Mouse (Mus musculus) limb, embryonic 11.5 days (tissue): ENCODE results near the gene Miga1. TPM values are rescaled to one million over a fixed set of nuclear protein-coding genes. Genes with fewer than 3 reads are reported as not detected.
"Not testable (repeated sequence)": the region's sequence is repeated elsewhere in the genome, so short reads cannot be mapped to it uniquely, and the experiment has no call there.

ENCODE experiments used
- ATAC-seq: fragments of 200-750 bp; cut with Nextera tagmentation; 2 replicates; pipeline ENCODE4 v1.8.0; 2017; ENCODE audit warnings: low read depth; ENCODE audit not compliant: insufficient number of reproducible peaks, low FRiP score, low TSS enrichment
- DNase-seq: peaks from one replicate; pipeline ENCODE4 v3.0.0-alpha.2; 2015; ENCODE audit warnings: low spot score
- H3K27ac ChIP-seq: fragments of 300-500 bp; sonication (generic); replicated peaks from 2 replicates; pipeline ENCODE4 v1.5.1; 2014; ENCODE audit warnings: low read depth, mild to moderate bottlenecking, low read length
- H3K27me3 ChIP-seq: fragments of 300-500 bp; sonication (generic); 2 replicates; pipeline ENCODE4 v1.6.1; 2014; ENCODE audit warnings: mild to moderate bottlenecking, low read length, mixed read lengths; ENCODE audit not compliant: control insufficient read depth, insufficient read depth
- H3K36me3 ChIP-seq: fragments of 300-500 bp; sonication (generic); 2 replicates; pipeline ENCODE4 v1.6.1; 2014; ENCODE audit warnings: mild to moderate bottlenecking, low read length, moderate library complexity, mixed read lengths; ENCODE audit not compliant: control insufficient read depth, insufficient read depth
- H3K4me1 ChIP-seq: fragments of 300-500 bp; sonication (generic); 2 replicates; pipeline ENCODE4 v1.6.1; 2014; ENCODE audit warnings: low read length, mixed read lengths; ENCODE audit not compliant: control insufficient read depth, insufficient read depth
- H3K4me2 ChIP-seq: fragments of 300-500 bp; sonication (generic); 2 replicates; pipeline ENCODE4 v1.6.1; 2014; ENCODE audit warnings: low read depth, mild to moderate bottlenecking, moderate library complexity; ENCODE audit not compliant: severe bottlenecking
- H3K4me3 ChIP-seq: fragments of 300-500 bp; sonication (generic); 2 replicates; pipeline ENCODE4 v1.5.1; 2014; ENCODE audit warnings: low read depth, low read length
- H3K9ac ChIP-seq: fragments of 300-500 bp; sonication (generic); 2 replicates; pipeline ENCODE4 v1.6.1; 2014; ENCODE audit warnings: mild to moderate bottlenecking, low read length
- H3K9me3 ChIP-seq: fragments of 300-500 bp; sonication (generic); 2 replicates; pipeline ENCODE4 v1.6.1; 2016; ENCODE audit warnings: low read length; ENCODE audit not compliant: control insufficient read depth
- WGBS: fragments of 180-500 bp; shearing (Covaris S2); extraction: QIAGEN DNeasy Blood & Tissue Kit; methylation state at CpG from one replicate; pipeline ENCODE4 v1.1.7; 2014; 5-methylcytosine and 5-hydroxymethylcytosine counted together
- polyA plus RNA-seq: library from polyadenylated mRNA; unstranded; fragments of >200 nt; fragmentation: Nextera tagmentation; extraction: Ambion mirVana; gene quantifications from 2 replicates; pipeline ENCODE4 v1.2.1, GENCODE M21; 2014

Miga1 gene
- polyA plus RNA-seq, 1 experiment from 2014 or later = 21.8 TPM

DNA sequence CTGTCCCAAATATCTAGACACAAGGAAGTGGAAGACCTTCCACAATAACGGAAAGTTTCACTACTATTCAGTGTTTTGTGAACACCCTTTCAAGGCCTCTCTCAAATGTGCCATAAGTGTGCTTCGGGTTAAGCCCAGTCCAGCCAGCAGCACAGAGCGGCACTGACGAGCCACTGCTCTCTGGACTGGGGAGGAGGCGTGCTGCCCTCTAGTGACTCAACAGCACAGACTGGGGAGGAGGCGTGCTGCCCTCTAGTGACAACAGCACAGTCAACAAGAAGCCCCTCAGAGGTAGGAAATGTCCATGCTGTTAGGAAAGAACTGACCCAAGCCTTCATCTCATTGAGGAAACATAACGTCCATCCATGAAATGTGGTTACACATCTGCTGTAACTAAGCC, 24.6 kb downstream of the Miga1 start:
- Histone ChIP-seq H3K4me3 (no peak overlapping the region), H3K9me3 (no peaks in the 10 kb centered on the region), H3K27ac (no peak overlapping the region), H3K4me1 (no peaks in the 10 kb centered on the region), H3K27me3 (no peaks in the 10 kb centered on the region), H3K36me3 (no peaks in the 10 kb centered on the region; the same call in 1 of the 2 replicates), H3K9ac (no peak overlapping the region), H3K4me2 (no peak overlapping the region)
- WGBS = 13% methylated on average over 7 of the region's 7 CpGs
- DNase-seq (peak; percentile 89), ATAC-seq (peak; percentile 73; the same call in 1 of the 2 replicates)

DNA sequence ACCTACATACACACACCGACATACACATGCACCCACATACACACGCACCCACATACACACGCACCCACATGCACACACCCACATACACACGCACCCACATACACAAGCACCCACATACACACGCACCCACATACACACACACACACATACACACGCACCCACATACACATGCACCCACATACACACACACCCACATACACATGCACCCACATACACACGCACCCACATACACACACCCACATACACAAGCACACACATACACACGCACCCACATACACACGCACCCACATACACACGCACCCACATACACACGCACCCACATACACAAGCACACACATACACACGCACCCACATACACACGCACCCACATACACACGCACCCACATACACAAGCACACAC, 25.5 kb downstream of the Miga1 start:
- H3K9ac ChIP-seq, H3K36me3 ChIP-seq, H3K27ac ChIP-seq, ATAC-seq, H3K4me1 ChIP-seq, DNase-seq, H3K4me3 ChIP-seq, H3K9me3 ChIP-seq, H3K4me2 ChIP-seq, H3K27me3 ChIP-seq: not testable (repeated sequence)
- 78% methylated on average over 14 of the region's 14 CpGs for WGBS

- ATAC-seq (no peak), DNase-seq (no peak)
- WGBS = 90% methylated on average over 9 of the region's 9 CpGs
- Histone ChIP-seq H3K4me1 (no peaks in the 10 kb centered on the region), H3K36me3 (no peaks in the 10 kb centered on the region), H3K9me3 (no peaks in the 10 kb centered on the region), H3K27me3 (no peaks in the 10 kb centered on the region), H3K4me3 (no peak overlapping the region), H3K4me2 (no peak overlapping the region), H3K27ac (no peak overlapping the region), H3K9ac (no peak overlapping the region)
Measured at GRCm38 (mm10) chr3:152309250-152309645, 31.0 kb downstream of the Miga1 start.

- no peaks in the 10 kb centered on the region for H3K36me3 ChIP-seq
- no peak overlapping the region for H3K4me2 ChIP-seq
- DNase-seq = no peak
- H3K4me3 ChIP-seq = no peak overlapping the region
- H3K9me3 ChIP-seq = no peaks in the 10 kb centered on the region
- no peaks in the 10 kb centered on the region for H3K27me3 ChIP-seq
- H3K27ac ChIP-seq = no peak overlapping the region
- no peak overlapping the region for H3K9ac ChIP-seq
- H3K4me1 ChIP-seq = no peaks in the 10 kb centered on the region
- 39% methylated on average over 10 of the region's 10 CpGs for WGBS
- ATAC-seq = no peak
Measured at GRCm38 (mm10) chr3:152308485-152309249, 31.5 kb downstream of the Miga1 start.

- no peak for ATAC-seq
- Histone ChIP-seq H3K4me2 (no peak overlapping the region), H3K9ac (no peak overlapping the region), H3K36me3 (no peaks in the 10 kb centered on the region), H3K9me3 (no peaks in the 10 kb centered on the region), H3K4me1 (no peaks in the 10 kb centered on the region), H3K27me3 (no peaks in the 10 kb centered on the region), H3K4me3 (no peak overlapping the region), H3K27ac (no peak overlapping the region)
- DNase-seq = no peak
- WGBS = 83% methylated on average over 4 of the region's 4 CpGs
Measured at GRCm38 (mm10) chr3:152305971-152306370, 34.2 kb downstream of the Miga1 start.

DNA sequence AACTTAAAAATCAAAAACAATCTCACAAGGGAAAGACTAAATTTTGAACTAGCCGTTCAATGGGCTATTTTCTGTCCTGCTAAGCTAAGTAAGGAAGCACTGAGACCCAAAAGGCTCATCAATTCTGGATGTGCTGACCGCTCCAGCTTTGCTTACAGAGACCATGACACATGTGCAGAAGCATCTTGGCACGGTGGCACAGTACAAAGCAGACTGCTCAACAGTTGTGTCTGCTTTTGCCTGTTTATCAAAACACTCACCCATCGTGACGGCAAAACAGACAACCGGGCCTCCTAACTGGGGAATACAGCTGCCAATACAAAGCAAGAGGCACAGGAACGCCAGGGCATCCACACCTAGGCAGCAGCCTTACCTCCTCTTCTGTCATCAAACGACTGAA, 35.1 kb downstream of the Miga1 start:
- no peak overlapping the region for H3K4me2 ChIP-seq
- no peaks in the 10 kb centered on the region for H3K4me1 ChIP-seq

DNA sequence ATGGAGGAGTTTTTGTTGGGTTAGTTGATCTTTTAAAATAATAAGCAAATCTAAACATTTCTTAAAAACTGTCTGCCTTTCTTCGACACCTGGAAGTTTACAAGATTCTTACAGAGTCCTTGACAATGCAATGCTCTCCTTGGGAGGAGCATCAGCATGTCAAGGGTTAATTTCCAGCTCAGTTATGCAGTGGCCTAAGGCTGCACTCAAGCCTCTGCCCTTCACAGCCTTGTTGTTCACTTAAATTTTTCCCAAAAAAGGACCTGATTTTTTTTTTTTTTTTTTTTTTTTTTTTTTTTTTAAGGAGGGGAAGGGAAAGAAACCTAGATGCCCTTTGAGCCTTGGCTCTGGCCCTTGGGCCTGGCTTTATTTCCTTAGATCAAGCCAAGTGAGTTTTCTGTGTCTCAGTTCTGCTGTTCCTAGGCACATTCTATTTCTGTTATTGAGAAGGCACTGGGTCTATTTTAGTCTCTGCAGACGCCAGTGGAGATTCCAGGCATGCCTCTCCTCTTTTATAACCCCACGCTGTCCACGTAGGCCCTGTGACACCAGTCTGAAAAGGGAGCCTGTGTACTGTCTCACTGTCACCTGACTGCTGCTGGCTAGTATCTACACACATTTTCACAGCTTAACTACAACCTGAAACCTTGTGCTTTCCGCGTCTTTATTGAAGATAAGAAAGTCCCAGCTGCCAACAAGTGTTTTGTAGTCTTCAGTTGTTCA, 36.0 kb downstream of the Miga1 start:
- Histone ChIP-seq H3K4me2 (no peak overlapping the region), H3K27ac (no peak overlapping the region), H3K4me3 (no peak overlapping the region), H3K27me3 (no peaks in the 10 kb centered on the region), H3K9ac (no peak overlapping the region), H3K36me3 (no peaks in the 10 kb centered on the region), H3K4me1 (no peaks in the 10 kb centered on the region), H3K9me3 (no peaks in the 10 kb centered on the region)
- DNase-seq (no peak), ATAC-seq (no peak)
- WGBS = 32% methylated on average over 6 of the region's 6 CpGs

More for the DNA sequence above, 35.1 kb downstream of the Miga1 start:
- H3K4me3 ChIP-seq = no peak overlapping the region
- DNase-seq (no peak), ATAC-seq (no peak)
- H3K36me3 ChIP-seq = no peaks in the 10 kb centered on the region
- H3K9me3 ChIP-seq = no peaks in the 10 kb centered on the region
- no peak overlapping the region for H3K9ac ChIP-seq
- H3K27ac ChIP-seq = no peak overlapping the region
- WGBS = 75% methylated on average over 8 of the region's 8 CpGs
- no peaks in the 10 kb centered on the region for H3K27me3 ChIP-seq

GRCm38 (mm10) chr3:152302991-152303390, 37.2 kb downstream of the Miga1 start:
- Histone ChIP-seq H3K36me3 (no peaks in the 10 kb centered on the region), H3K27ac (no peak overlapping the region), H3K27me3 (no peaks in the 10 kb centered on the region), H3K9ac (no peak overlapping the region), H3K9me3 (no peaks in the 10 kb centered on the region), H3K4me1 (no peaks in the 10 kb centered on the region), H3K4me2 (no peak overlapping the region), H3K4me3 (no peak overlapping the region)
- no peak for DNase-seq
- no peak for ATAC-seq
- WGBS = 74% methylated on average over 9 of the region's 9 CpGs
